Mouse (Mus musculus): ENCODE results near the gene Arl15. TPM values are rescaled to one million over a fixed set of nuclear protein-coding genes. Genes with fewer than 3 reads are reported as not detected.

The Arl15 gene
- polyA plus RNA-seq, 1 experiment from 2014 or later: 4.9 TPM

- 76% methylated on average over 6 of the region's 6 CpGs for WGBS
- Histone ChIP-seq H3K36me3 (ENCODE audit: control insufficient read depth, insufficient read depth) (no peaks in the 10 kb centered on the region), H3K4me2 (replicated peaks; ENCODE audit: low read depth) (no peak overlapping the region), H3K4me1 (replicated peaks; ENCODE audit: control insufficient read depth, insufficient read depth, low read length) (no peaks in the 10 kb centered on the region), H3K4me3 (ENCODE audit: low read depth, low read length) (no peak overlapping the region), H3K9ac (ENCODE audit: low read depth, low read length) (no peak overlapping the region), H3K27ac (ENCODE audit: low read depth, low read length) (no peak overlapping the region), H3K27me3 (replicated peaks; ENCODE audit: control insufficient read depth, insufficient read depth, low read length) (no peaks in the 10 kb centered on the region), H3K9me3 (ENCODE audit: control insufficient read depth) (no peaks in the 10 kb centered on the region)
- TF ChIP-seq CTCF (IDR thresholded peaks at IDR 0.05; ENCODE audit: low read depth): no peak
- ATAC-seq: no peak
These were observed 200.3 kb downstream of the Arl15 start for GRCm38 (mm10) chr13:113994586-113994985.

- WGBS: 70% methylated on average over 9 of the region's 9 CpGs
- no peaks in the 10 kb centered on the region for H3K27me3 ChIP-seq (replicated peaks; ENCODE audit: control insufficient read depth, insufficient read depth, low read length)
- H3K36me3 ChIP-seq (ENCODE audit: control insufficient read depth, insufficient read depth): no peaks in the 10 kb centered on the region
- no peak overlapping the region for H3K9ac ChIP-seq (ENCODE audit: low read depth, low read length)
- no peaks in the 10 kb centered on the region for H3K9me3 ChIP-seq (ENCODE audit: control insufficient read depth)
- H3K4me1 ChIP-seq (replicated peaks; ENCODE audit: control insufficient read depth, insufficient read depth, low read length): no peaks in the 10 kb centered on the region
- no peak overlapping the region for H3K27ac ChIP-seq (ENCODE audit: low read depth, low read length)
- H3K4me2 ChIP-seq (replicated peaks; ENCODE audit: low read depth): no peak overlapping the region
- no peak overlapping the region for H3K4me3 ChIP-seq (ENCODE audit: low read depth, low read length)
- no peak for ATAC-seq
- TF ChIP-seq CTCF (IDR thresholded peaks at IDR 0.05; ENCODE audit: low read depth): no peak
These were observed 201.4 kb downstream of the Arl15 start for GRCm38 (mm10) chr13:113995490-113996236.

GRCm38 (mm10) chr13:113998811-113999210 is 204.5 kb downstream of the Arl15 start:
- 95% methylated on average over 12 of the region's 12 CpGs for WGBS
- H3K9me3 ChIP-seq (ENCODE audit: control insufficient read depth): no peaks in the 10 kb centered on the region
- no peaks in the 10 kb centered on the region for H3K27me3 ChIP-seq (replicated peaks; ENCODE audit: control insufficient read depth, insufficient read depth, low read length)
- no peak overlapping the region for H3K9ac ChIP-seq (ENCODE audit: low read depth, low read length)
- no peaks in the 10 kb centered on the region for H3K36me3 ChIP-seq (ENCODE audit: control insufficient read depth, insufficient read depth)
- no peak for ATAC-seq
- no peak overlapping the region for H3K27ac ChIP-seq (ENCODE audit: low read depth, low read length)
- no peak overlapping the region for H3K4me3 ChIP-seq (ENCODE audit: low read depth, low read length)
- no peak overlapping the region for H3K4me2 ChIP-seq (replicated peaks; ENCODE audit: low read depth)
- TF ChIP-seq CTCF (IDR thresholded peaks at IDR 0.05; ENCODE audit: low read depth): no peak
- H3K4me1 ChIP-seq (replicated peaks; ENCODE audit: control insufficient read depth, insufficient read depth, low read length): no peaks in the 10 kb centered on the region

- Histone ChIP-seq H3K4me2 (replicated peaks; ENCODE audit: low read depth) (no peak overlapping the region), H3K4me1 (replicated peaks; ENCODE audit: control insufficient read depth, insufficient read depth, low read length) (no peaks in the 10 kb centered on the region; the same call in 1 of the 2 replicates), H3K4me3 (ENCODE audit: low read depth, low read length) (no peak overlapping the region), H3K36me3 (ENCODE audit: control insufficient read depth, insufficient read depth) (no peaks in the 10 kb centered on the region), H3K27me3 (replicated peaks; ENCODE audit: control insufficient read depth, insufficient read depth, low read length) (no peaks in the 10 kb centered on the region), H3K27ac (ENCODE audit: low read depth, low read length) (no peak overlapping the region), H3K9me3 (ENCODE audit: control insufficient read depth) (no peaks in the 10 kb centered on the region), H3K9ac (ENCODE audit: low read depth, low read length) (no peak overlapping the region)
- no peak for TF ChIP-seq CTCF (IDR thresholded peaks at IDR 0.05; ENCODE audit: low read depth)
- WGBS: 75% methylated on average over 10 of the region's 10 CpGs
- no peak for ATAC-seq
These were observed 209.2 kb downstream of the Arl15 start for GRCm38 (mm10) chr13:114003463-114003862.

GRCm38 (mm10) chr13:114004191-114004590 is 209.9 kb downstream of the Arl15 start:
- no peaks in the 10 kb centered on the region for H3K27me3 ChIP-seq (replicated peaks; ENCODE audit: control insufficient read depth, insufficient read depth, low read length)
- no peak for ATAC-seq
- no peak for TF ChIP-seq CTCF (IDR thresholded peaks at IDR 0.05; ENCODE audit: low read depth)
- no peak overlapping the region for H3K4me2 ChIP-seq (replicated peaks; ENCODE audit: low read depth)
- no peaks in the 10 kb centered on the region; the same call in 1 of the 2 replicates for H3K4me1 ChIP-seq (replicated peaks; ENCODE audit: control insufficient read depth, insufficient read depth, low read length)
- no peaks in the 10 kb centered on the region for H3K36me3 ChIP-seq (ENCODE audit: control insufficient read depth, insufficient read depth)
- no peak overlapping the region for H3K9ac ChIP-seq (ENCODE audit: low read depth, low read length)
- no peak overlapping the region for H3K27ac ChIP-seq (ENCODE audit: low read depth, low read length)
- no peaks in the 10 kb centered on the region for H3K9me3 ChIP-seq (ENCODE audit: control insufficient read depth)
- WGBS: 68% methylated on average over 6 of the region's 6 CpGs
- H3K4me3 ChIP-seq (ENCODE audit: low read depth, low read length): no peak overlapping the region

GRCm38 (mm10) chr13:114009786-114010185 is 215.5 kb downstream of the Arl15 start:
- no peak for ATAC-seq
- no peaks in the 10 kb centered on the region for H3K36me3 ChIP-seq (ENCODE audit: control insufficient read depth, insufficient read depth)
- 85% methylated on average over 9 of the region's 9 CpGs for WGBS
- H3K4me2 ChIP-seq (replicated peaks; ENCODE audit: low read depth): no peak overlapping the region
- H3K9ac ChIP-seq (ENCODE audit: low read depth, low read length): no peak overlapping the region
- no peaks in the 10 kb centered on the region for H3K4me1 ChIP-seq (replicated peaks; ENCODE audit: control insufficient read depth, insufficient read depth, low read length)
- no peak overlapping the region for H3K27ac ChIP-seq (ENCODE audit: low read depth, low read length)
- H3K27me3 ChIP-seq (replicated peaks; ENCODE audit: control insufficient read depth, insufficient read depth, low read length): no peaks in the 10 kb centered on the region
- no peak overlapping the region for H3K4me3 ChIP-seq (ENCODE audit: low read depth, low read length)
- no peaks in the 10 kb centered on the region for H3K9me3 ChIP-seq (ENCODE audit: control insufficient read depth)
- no peak for TF ChIP-seq CTCF (IDR thresholded peaks at IDR 0.05; ENCODE audit: low read depth)

Measured in intestine, postnatal 0 days (tissue).